Mouse (Mus musculus) gastrocnemius, postnatal 36 days (tissue): Measurements from ENCODE around the gene Immp2l. TPM values are rescaled to one million over a fixed set of nuclear protein-coding genes. Genes with fewer than 3 reads are reported as not detected.
"Not testable (repeated sequence)": the region's sequence is repeated elsewhere in the genome, so short reads cannot be mapped to it uniquely, and the experiment has no call there.

Experiments
- DNase-seq, 2 experiments: peaks; one replicate each; pipeline ENCODE4 v3.0.0; 2022
- intact Hi-C: fragments of 180-260 bp; cut with DNase I; formaldehyde crosslinking; loops from one replicate; pipeline ENCODE4 v1.15.1; 2025
- total RNA-seq, 2 experiments: library from RNA; stranded (reverse); gene quantifications; 2 replicates each; pipeline ENCODE4 v1.2.3; 2021

Gene Immp2l
- total RNA-seq, 2 experiments from 2014 or later, result 8.9 to 14.0 TPM

GRCm38 (mm10) chr12:41742887-41743286 is 719.0 kb downstream of the Immp2l start:
- intact Hi-C loops, result no loop called here
- DNase-seq, result no peak

GRCm38 (mm10) chr12:41763396-41763795 is 739.5 kb downstream of the Immp2l start:
- intact Hi-C loops, result no loop called here
- DNase-seq, result no peak

- no peak for DNase-seq
- intact Hi-C loops, result no loop called here
These were observed 750.1 kb downstream of the Immp2l start for GRCm38 (mm10) chr12:41773961-41774360.

GRCm38 (mm10) chr12:41774623-41775323 is 750.9 kb downstream of the Immp2l start:
- DNase-seq, result no peak
- intact Hi-C loops, result no loop called here

GRCm38 (mm10) chr12:41777762-41778161 is 753.9 kb downstream of the Immp2l start:
- intact Hi-C loops, DNase-seq: not testable (repeated sequence)

- DNase-seq, intact Hi-C loops: not testable (repeated sequence)
These were observed 769.8 kb downstream of the Immp2l start for GRCm38 (mm10) chr12:41793681-41794080.

- no peak for DNase-seq
- intact Hi-C loops, result no loop called here
These were observed 805.6 kb downstream of the Immp2l start for GRCm38 (mm10) chr12:41829517-41829916.

- DNase-seq, result no peak
- intact Hi-C loops, result no loop called here
These were observed 807.8 kb downstream of the Immp2l start for GRCm38 (mm10) chr12:41831731-41832130.

GRCm38 (mm10) chr12:41834646-41835045 is 810.8 kb downstream of the Immp2l start:
- intact Hi-C loops, result no loop called here
- no peak for DNase-seq

- DNase-seq, result no peak
- intact Hi-C loops, result no loop called here
These were observed 814.5 kb downstream of the Immp2l start for GRCm38 (mm10) chr12:41838334-41838847.

GRCm38 (mm10) chr12:41839241-41839640 is 815.4 kb downstream of the Immp2l start:
- intact Hi-C loops, result no loop called here
- DNase-seq, result no peak

GRCm38 (mm10) chr12:41842694-41843329 is 818.9 kb downstream of the Immp2l start:
- intact Hi-C loops, result no loop called here
- DNase-seq, result no peak

- intact Hi-C loops, result no loop called here
These were observed 828.1 kb downstream of the Immp2l start for GRCm38 (mm10) chr12:41851896-41852470.

GRCm38 (mm10) chr12:41859652-41860051 is 835.8 kb downstream of the Immp2l start:
- DNase-seq, intact Hi-C loops: not testable (repeated sequence)

More at GRCm38 (mm10) chr12:41851896-41852470, 828.1 kb downstream of the Immp2l start:
- DNase-seq, result no peak

- intact Hi-C loops, result loop anchor here (5.0 kb wide), 1 partner anchor 1031 kb away; no protein-coding TSS in a partner anchor
- no peak for DNase-seq
These were observed 844.4 kb downstream of the Immp2l start for GRCm38 (mm10) chr12:41868317-41868716.

- no peak for DNase-seq
- intact Hi-C loops, result no loop called here
These were observed 850.1 kb downstream of the Immp2l start for GRCm38 (mm10) chr12:41874015-41874414.

- intact Hi-C loops, result no loop called here
- DNase-seq, result no peak
These were observed 853.5 kb downstream of the Immp2l start for GRCm38 (mm10) chr12:41877292-41877959.

GRCm38 (mm10) chr12:41878493-41878892 is 854.6 kb downstream of the Immp2l start:
- intact Hi-C loops, result no loop called here
- no peak for DNase-seq

GRCm38 (mm10) chr12:41878972-41879371 is 855.1 kb downstream of the Immp2l start:
- intact Hi-C loops, result no loop called here
- DNase-seq, result no peak

GRCm38 (mm10) chr12:41879412-41879811 is 855.5 kb downstream of the Immp2l start:
- intact Hi-C loops, result no loop called here
- DNase-seq, result no peak

- intact Hi-C loops, result no loop called here
- DNase-seq, result no peak
These were observed 856.9 kb downstream of the Immp2l start for GRCm38 (mm10) chr12:41880833-41881232.
